Mouse (Mus musculus) liver, embryonic 14.5 days (tissue): ENCODE data around the gene Rps7. TPM values are rescaled to one million over a fixed set of nuclear protein-coding genes. Genes with fewer than 3 reads are reported as not detected.

Experiments used
- ATAC-seq: fragments of 200-750 bp; cut with Nextera tagmentation; 2 replicates; pipeline ENCODE4 v1.8.0; 2017; ENCODE audit warnings: moderate number of reproducible peaks, mild to moderate bottlenecking, moderate library complexity; ENCODE audit not compliant: insufficient read depth
- DNase-seq, 3 experiments: peaks; one replicate each; pipeline ENCODE4 v3.0.0-alpha.2; 2012 to 2013; ENCODE audit warnings: low read depth in 3 of 3, low spot score in 3 of 3
- H3K27ac ChIP-seq: fragments of 300-500 bp; sonication (generic); 2 replicates; pipeline ENCODE4 v1.5.1; 2014; ENCODE audit warnings: moderate library complexity, mild to moderate bottlenecking, control low read depth, inconsistent platforms
- H3K27me3 ChIP-seq: fragments of 300-500 bp; sonication (generic); 2 replicates; pipeline ENCODE4 v1.6.1; 2014; ENCODE audit warnings: mild to moderate bottlenecking, low read length, moderate library complexity; ENCODE audit not compliant: control insufficient read depth, insufficient read depth
- H3K36me3 ChIP-seq: fragments of 300-500 bp; sonication (generic); replicated peaks from 2 replicates; pipeline ENCODE4 v1.6.1; 2014; ENCODE audit warnings: low read depth; ENCODE audit not compliant: control insufficient read depth, insufficient read depth
- H3K4me1 ChIP-seq, 2 experiments: fragments of 200-500 bp in 1 of 2; fragments of 300-500 bp in 1 of 2; sonication (generic) in 1 of 2; replicated peaks; 2 replicates each; pipeline ENCODE4 v1.6.1; 2012 to 2014; ENCODE audit warnings: antibody characterized with exemption in 1 of 2, inconsistent platforms in 1 of 2, low read length in 1 of 2; ENCODE audit not compliant: control insufficient read depth in 2 of 2, insufficient read depth in 2 of 2
- H3K4me2 ChIP-seq: fragments of 300-500 bp; sonication (generic); 2 replicates; pipeline ENCODE4 v1.6.1; 2014; ENCODE audit warnings: low read depth, mild to moderate bottlenecking, control low read depth, moderate library complexity
- H3K4me3 ChIP-seq, 2 experiments: fragments of 200-500 bp in 1 of 2; fragments of 300-500 bp in 1 of 2; sonication (generic) in 1 of 2; 2 replicates each; pipeline ENCODE4 v1.5.1; 2012 to 2014; ENCODE audit warnings: low read depth in 2 of 2, low read length in 2 of 2, mild to moderate bottlenecking in 2 of 2, control low read depth in 1 of 2, inconsistent platforms in 1 of 2, moderate library complexity in 1 of 2; ENCODE audit not compliant: insufficient read depth in 1 of 2
- H3K9ac ChIP-seq: fragments of 300-500 bp; sonication (generic); replicated peaks from 2 replicates; pipeline ENCODE4 v1.6.1; 2014; ENCODE audit warnings: mild to moderate bottlenecking, control low read depth, moderate library complexity
- H3K9me3 ChIP-seq: fragments of 300-500 bp; sonication (generic); 2 replicates; pipeline ENCODE4 v1.6.1; 2016; ENCODE audit warnings: low read length, mixed read lengths; ENCODE audit not compliant: control insufficient read depth
- CTCF ChIP-seq: IDR thresholded peaks from 2 replicates; pipeline ENCODE4 v1.5.1; 2016; ENCODE audit warnings: antibody characterized with exemption, low read depth, control low read depth
- EP300 ChIP-seq: IDR thresholded peaks from 2 replicates; pipeline ENCODE4 v1.6.1; 2016; ENCODE audit warnings: antibody characterized with exemption, low read depth
- WGBS: fragments of 180-500 bp; shearing (Covaris S2); extraction: QIAGEN DNeasy Blood & Tissue Kit; methylation state at CpG from one replicate; pipeline ENCODE4 v1.1.7; 2014; ENCODE audit not compliant: insufficient replicate concordance; 5-methylcytosine and 5-hydroxymethylcytosine counted together
- polyA plus RNA-seq, 2 experiments: library from polyadenylated mRNA; depleted of rRNA in 1 of 2; stranded (reverse) in 1 of 2; unstranded in 1 of 2; fragments of >200 nt; fragmentation: Nextera tagmentation in 1 of 2; extraction: Ambion mirVana in 1 of 2; gene quantifications; 2 replicates each; pipeline versions ENCODE4 v1.2.1 to v1.2.3; 2012 to 2014

The Rps7 gene
- polyA plus RNA-seq, 2 experiments = 604 to 640 TPM

GRCm38 (mm10) chr12:28625407-28625806 is 10.3 kb downstream of the Rps7 start:
- ATAC-seq (no peak), DNase-seq (no peak)
- WGBS = 65% methylated on average over 7 of the region's 7 CpGs
- H3K36me3 ChIP-seq = peaks cover 20% of the 10 kb centered on the region
- no peak overlapping the region for H3K27ac ChIP-seq
- TF ChIP-seq EP300 (no peak), CTCF (no peak)
- H3K4me1 ChIP-seq = peaks cover 4 to 17% of the 10 kb centered on the region in 2 experiments; a peak in 3 of 4 replicates
- H3K9me3 ChIP-seq = no peaks in the 10 kb centered on the region
- no peak overlapping the region for H3K4me2 ChIP-seq
- H3K4me3 ChIP-seq = no peak overlapping the region
- no peaks in the 10 kb centered on the region for H3K27me3 ChIP-seq
- no peak overlapping the region for H3K9ac ChIP-seq

GRCm38 (mm10) chr12:28624251-28624650 is 11.5 kb downstream of the Rps7 start:
- TF ChIP-seq CTCF (no peak), EP300 (no peak)
- H3K9ac ChIP-seq = no peak overlapping the region
- H3K4me3 ChIP-seq = no peak overlapping the region
- WGBS = 65% methylated on average over 2 of the region's 2 CpGs
- H3K9me3 ChIP-seq = no peaks in the 10 kb centered on the region
- H3K4me1 ChIP-seq = peaks cover 4 to 17% of the 10 kb centered on the region in 2 experiments; a peak in 3 of 4 replicates
- DNase-seq = no peak
- H3K36me3 ChIP-seq = peaks cover 9% of the 10 kb centered on the region
- no peak for ATAC-seq
- H3K27ac ChIP-seq = no peak overlapping the region
- no peak overlapping the region for H3K4me2 ChIP-seq
- H3K27me3 ChIP-seq = no peaks in the 10 kb centered on the region

GRCm38 (mm10) chr12:28623195-28623594 is 12.6 kb downstream of the Rps7 start, which contains the start of gene Colec11:
TSS of gene Colec11 (minus strand) at chr12:28623377.
- no peak for TF ChIP-seq CTCF
- no peak for TF ChIP-seq EP300
- no peak for ATAC-seq
- peak within 1 kb of the TSS in 1 of 2 experiments; percentile 15; a peak in 1 of 4 replicates for H3K4me3 ChIP-seq

GRCm38 (mm10) chr12:28622641-28623040 is 13.1 kb downstream of the Rps7 start:
- no peaks in the 10 kb centered on the region for H3K27me3 ChIP-seq
- ATAC-seq = no peak
- peaks cover 4 to 15% of the 10 kb centered on the region in 2 experiments; a peak in 3 of 4 replicates for H3K4me1 ChIP-seq
- 0 out of 4 replicates have a peak overlapping the region, but pooled peaks of 1 of the 2 experiments have one; percentile 15 for H3K4me3 ChIP-seq
- no peak for DNase-seq
- peak overlapping the region; percentile 4; the same call in 1 of the 2 replicates for H3K4me2 ChIP-seq
- WGBS = 59% methylated on average over 1 of the region's 1 CpGs
- no peak overlapping the region for H3K9ac ChIP-seq
- no peaks in the 10 kb centered on the region for H3K9me3 ChIP-seq
- H3K27ac ChIP-seq = no peak overlapping the region
- TF ChIP-seq CTCF (no peak), EP300 (no peak)
- H3K36me3 ChIP-seq = no peaks in the 10 kb centered on the region

More at GRCm38 (mm10) chr12:28623195-28623594, 12.6 kb downstream of the Rps7 start, which contains the start of gene Colec11:
- Histone ChIP-seq H3K27ac (no peak within 1 kb of the TSS), H3K4me2 (peak within 1 kb of the TSS; percentile 4; the same call in 1 of the 2 replicates), H3K36me3 (no peaks in the 10 kb centered on the region), H3K4me1 (peaks cover 4 to 15% of the 10 kb centered on the region in 2 experiments; a peak in 3 of 4 replicates), H3K27me3 (no peaks in the 10 kb centered on the region), H3K9ac (no peak within 1 kb of the TSS), H3K9me3 (no peaks in the 10 kb centered on the region)
- DNase-seq = no peak
- WGBS = 19% methylated on average over 5 of the region's 5 CpGs

- no peak overlapping the region for H3K4me3 ChIP-seq
- DNase-seq (no peak), ATAC-seq (0 out of 2 replicates have a peak, but pooled peaks have one; percentile 32)
- no peak overlapping the region for H3K4me2 ChIP-seq
- no peaks in the 10 kb centered on the region for H3K9me3 ChIP-seq
- no peak overlapping the region for H3K9ac ChIP-seq
- no peak overlapping the region for H3K27ac ChIP-seq
- 22% methylated on average over 5 of the region's 5 CpGs for WGBS
- no peaks in the 10 kb centered on the region for H3K36me3 ChIP-seq
- TF ChIP-seq EP300 (no peak), CTCF (no peak)
- no peaks in the 10 kb centered on the region for H3K27me3 ChIP-seq
- peaks cover 4 to 15% of the 10 kb centered on the region in 2 experiments; a peak in 3 of 4 replicates for H3K4me1 ChIP-seq
Observed at GRCm38 (mm10) chr12:28622167-28622532, 13.6 kb downstream of the Rps7 start.
